Mouse (Mus musculus) MEL (cell line): ENCODE measurements at regions not wholly inside any gene's neighbourhood (a gene's known extent, or its start where the extent isn't known, plus 50 kb on each side); places are given as distances from the start of the nearest gene placed in this dataset.

Source experiments
- DNase-seq: peaks from one replicate; pipeline ENCODE4 v3.0.0; 2011; ENCODE audit warnings: low read depth, low spot score
- H3K27ac ChIP-seq: 2 replicates; pipeline ENCODE4 v1.5.1; 2012; ENCODE audit warnings: low read depth, mild to moderate bottlenecking, control low read depth, low read length, moderate library complexity; ENCODE audit not compliant: control insufficient read depth
- H3K27me3 ChIP-seq, 2 experiments: fragments of 150-350 bp in 1 of 2; sonication (generic) in 1 of 2; 2 replicates each; pipeline ENCODE4 v1.6.1; 2012; ENCODE audit warnings: low read length in 2 of 2, mild to moderate bottlenecking in 2 of 2, improper control_type of control experiment in 1 of 2, moderate library complexity in 1 of 2; ENCODE audit not compliant: insufficient read depth in 2 of 2, control insufficient read depth in 1 of 2
- H3K36me3 ChIP-seq, 2 experiments: 2 replicates each; pipeline ENCODE4 v1.6.1; 2012 to 2014; ENCODE audit warnings: low read length in 2 of 2, improper control_type of control experiment in 1 of 2, inconsistent platforms in 1 of 2, mild to moderate bottlenecking in 1 of 2; ENCODE audit not compliant: insufficient read depth in 2 of 2, control insufficient read depth in 1 of 2
- H3K4me1 ChIP-seq, 2 experiments: fragments of 150-350 bp in 1 of 2; sonication (generic) in 1 of 2; 2 replicates each; pipeline ENCODE4 v1.6.1; 2012; ENCODE audit warnings: low read length in 2 of 2, improper control_type of control experiment in 1 of 2, mild to moderate bottlenecking in 1 of 2; ENCODE audit not compliant: insufficient read depth in 2 of 2, control insufficient read depth in 1 of 2
- H3K4me3 ChIP-seq, 2 experiments: fragments of 150-350 bp in 1 of 2; sonication (generic) in 1 of 2; 2 replicates each; pipeline ENCODE4 v1.5.1; 2012; ENCODE audit warnings: low read depth in 2 of 2, low read length in 2 of 2, mild to moderate bottlenecking in 2 of 2, moderate library complexity in 2 of 2, control low read depth in 1 of 2, improper control_type of control experiment in 1 of 2; ENCODE audit not compliant: control insufficient read depth in 1 of 2, insufficient read depth in 1 of 2
- H3K79me2 ChIP-seq: 2 replicates; pipeline ENCODE4 v1.6.1; 2012; ENCODE audit warnings: mild to moderate bottlenecking, low read length, moderate library complexity; ENCODE audit not compliant: control insufficient read depth, poor library complexity, insufficient read depth
- H3K9ac ChIP-seq: 2 replicates; pipeline ENCODE4 v1.6.1; 2012; ENCODE audit warnings: low read depth, mild to moderate bottlenecking, control low read depth, low read length, moderate library complexity; ENCODE audit not compliant: control insufficient read depth, poor library complexity, severe bottlenecking
- H3K9me3 ChIP-seq: fragments of 150-350 bp; sonication (generic); replicated peaks from 2 replicates; pipeline ENCODE4 v1.6.1; 2012; ENCODE audit warnings: mild to moderate bottlenecking, low read length, improper control_type of control experiment, moderate library complexity; ENCODE audit not compliant: insufficient read depth
- CHD1 ChIP-seq: IDR thresholded peaks from 2 replicates; pipeline ENCODE4 v1.6.1; 2012; ENCODE audit warnings: low read depth, mild to moderate bottlenecking, inconsistent platforms, low read length, improper control_type of control experiment
- CHD2 ChIP-seq: IDR thresholded peaks from 2 replicates; pipeline ENCODE4 v1.6.1; 2011; ENCODE audit warnings: low read length, improper control_type of control experiment
- CTCF ChIP-seq, 3 experiments: IDR thresholded peaks in 2 of 3; conservative IDR thresholded peaks in 1 of 3; 2 replicates each; pipeline ENCODE4 v1.5.1; 2011 to 2012; ENCODE audit warnings: low read length in 3 of 3, low read depth in 2 of 3, mild to moderate bottlenecking in 2 of 3, improper control_type of control experiment in 1 of 3, inconsistent platforms in 1 of 3, mixed read lengths in 1 of 3, moderate library complexity in 1 of 3; ENCODE audit not compliant: control insufficient read depth in 1 of 3, insufficient read depth in 1 of 3, poor library complexity in 1 of 3, severe bottlenecking in 1 of 3
- ELF1 ChIP-seq: IDR thresholded peaks from 2 replicates; pipeline ENCODE4 v1.6.1; 2014; ENCODE audit warnings: low read depth, mild to moderate bottlenecking, inconsistent platforms, low read length, improper control_type of control experiment, moderate library complexity
- EP300 ChIP-seq, 2 experiments: IDR thresholded peaks; 2 replicates each; pipeline ENCODE4 v1.6.1; 2011; ENCODE audit warnings: improper control_type of control experiment in 2 of 2, low read length in 2 of 2, low read depth in 1 of 2, mild to moderate bottlenecking in 1 of 2
- GABPA ChIP-seq: IDR thresholded peaks from 2 replicates; pipeline ENCODE4 v1.6.1; 2012; ENCODE audit warnings: low read depth, mild to moderate bottlenecking, inconsistent platforms, low read length, improper control_type of control experiment, moderate library complexity
- KAT2A ChIP-seq: conservative IDR thresholded peaks from 2 replicates; pipeline ENCODE4 v1.6.1; 2012; ENCODE audit warnings: low read depth, low read length, improper control_type of control experiment, inconsistent platforms
- MAX ChIP-seq: IDR thresholded peaks from 2 replicates; pipeline ENCODE4 v1.6.1; 2011; ENCODE audit warnings: low read length, improper control_type of control experiment
- MAZ ChIP-seq: IDR thresholded peaks from 2 replicates; pipeline ENCODE4 v1.6.1; 2012; ENCODE audit warnings: low read depth, mild to moderate bottlenecking, inconsistent platforms, low read length, improper control_type of control experiment
- MXI1 ChIP-seq: IDR thresholded peaks from 2 replicates; pipeline ENCODE4 v1.6.1; 2011; ENCODE audit warnings: mild to moderate bottlenecking, low read depth, low read length, improper control_type of control experiment
- MYC ChIP-seq: IDR thresholded peaks from 2 replicates; pipeline ENCODE4 v1.6.1; 2011; ENCODE audit warnings: low read depth, mild to moderate bottlenecking, low read length, improper control_type of control experiment, moderate library complexity
- NELFE ChIP-seq: IDR thresholded peaks from 2 replicates; pipeline ENCODE4 v1.6.1; 2011; ENCODE audit warnings: low read depth, low read length, improper control_type of control experiment
- NRF1 ChIP-seq: IDR thresholded peaks from 2 replicates; pipeline ENCODE4 v1.6.1; 2014; ENCODE audit warnings: low read depth, mild to moderate bottlenecking, inconsistent platforms, low read length, improper control_type of control experiment, moderate library complexity; ENCODE audit not compliant: poor library complexity, insufficient read depth, severe bottlenecking
- POLR2A ChIP-seq, 2 experiments: IDR thresholded peaks; 2 replicates each; pipeline ENCODE4 v1.6.1; 2011 to 2012; ENCODE audit warnings: low read length in 2 of 2, mild to moderate bottlenecking in 2 of 2, control low read depth in 1 of 2, improper control_type of control experiment in 1 of 2, low read depth in 1 of 2, moderate library complexity in 1 of 2; ENCODE audit not compliant: control insufficient read depth in 1 of 2, insufficient read depth in 1 of 2, poor library complexity in 1 of 2
- POLR2AphosphoS2 ChIP-seq: IDR thresholded peaks from 2 replicates; pipeline ENCODE4 v1.6.1; 2011; ENCODE audit warnings: low read length, improper control_type of control experiment
- RAD21 ChIP-seq: IDR thresholded peaks from 2 replicates; pipeline ENCODE4 v1.6.1; 2011; ENCODE audit warnings: mild to moderate bottlenecking, low read depth, low read length, improper control_type of control experiment
- RCOR1 ChIP-seq: IDR thresholded peaks from 2 replicates; pipeline ENCODE4 v1.6.1; 2012; ENCODE audit warnings: low read depth, mild to moderate bottlenecking, inconsistent platforms, low read length, improper control_type of control experiment
- SMC3 ChIP-seq: IDR thresholded peaks from 2 replicates; pipeline ENCODE4 v1.6.1; 2011; ENCODE audit warnings: low read depth, low read length, improper control_type of control experiment
- TCF12 ChIP-seq: IDR thresholded peaks from 2 replicates; pipeline ENCODE4 v1.6.1; 2014; ENCODE audit warnings: low read depth, mild to moderate bottlenecking, inconsistent platforms, low read length, improper control_type of control experiment, moderate library complexity
- ZC3H11A ChIP-seq: IDR thresholded peaks from 2 replicates; pipeline ENCODE4 v1.6.1; 2012; ENCODE audit warnings: low read depth, mild to moderate bottlenecking, inconsistent platforms, low read length, improper control_type of control experiment
- ZKSCAN1 ChIP-seq: IDR thresholded peaks from 2 replicates; pipeline ENCODE4 v1.6.1; 2012; ENCODE audit warnings: low read depth, mild to moderate bottlenecking, inconsistent platforms, low read length, improper control_type of control experiment, moderate library complexity

DNA sequence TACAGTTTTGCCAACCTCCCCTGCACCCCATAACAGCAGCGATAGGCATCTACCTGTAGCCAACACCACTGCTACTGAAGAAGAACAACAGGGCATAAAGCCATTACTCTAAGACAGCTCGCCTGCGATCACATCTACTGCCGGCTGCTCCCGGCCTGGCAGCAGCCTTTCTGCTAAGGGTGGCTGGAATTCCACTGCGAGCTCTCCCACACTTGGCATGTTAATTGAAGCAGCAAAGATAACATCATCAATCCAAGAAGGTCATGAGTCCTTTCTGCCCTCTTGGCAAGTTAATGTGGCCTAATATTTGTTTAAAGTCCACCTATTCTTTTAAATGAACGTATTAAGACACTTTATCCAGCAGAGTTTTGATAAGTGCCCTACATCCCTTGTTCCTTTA is 196.1 kb downstream of the Ttc8 start:
- no peaks in the 10 kb centered on the region for H3K79me2 ChIP-seq
- DNase-seq, result no peak
- no peaks in the 10 kb centered on the region; a peak in 1 of 4 replicates for H3K27me3 ChIP-seq
- H3K4me1 ChIP-seq, result no peaks in the 10 kb centered on the region
- no peaks in the 10 kb centered on the region for H3K36me3 ChIP-seq
- no peaks in the 10 kb centered on the region for H3K9me3 ChIP-seq
- H3K4me3 ChIP-seq, result no peak overlapping the region
- no peak overlapping the region for H3K9ac ChIP-seq
- no peak for TF ChIP-seq CHD2
- no peak for TF ChIP-seq CHD1
- no peak for TF ChIP-seq EP300 (IDR thresholded peaks at IDR 0.05; ENCODE audit: low read depth in 1 of 2, low read length in 2 of 2)
- TF ChIP-seq MXI1, result no peak
- no peak for TF ChIP-seq CTCF (IDR thresholded peaks at IDR 0.05 in 2 of 3, conservative IDR thresholded peaks at IDR 0.05 in 1 of 3; ENCODE audit: control insufficient read depth in 1 of 3, insufficient read depth in 1 of 3, low read depth in 2 of 3, low read length in 3 of 3, poor library complexity in 1 of 3, severe bottlenecking in 1 of 3)
- TF ChIP-seq MAZ, result no peak
- TF ChIP-seq MAX, result no peak
- no peak for TF ChIP-seq POLR2AphosphoS2
- no peak for TF ChIP-seq ELF1
- TF ChIP-seq MYC, result no peak
- TF ChIP-seq RCOR1, result no peak
- no peak for TF ChIP-seq GABPA
- no peak for TF ChIP-seq NELFE
- TF ChIP-seq ZC3H11A, result no peak
- TF ChIP-seq RAD21, result no peak
- TF ChIP-seq ZKSCAN1, result no peak
- no peak for TF ChIP-seq POLR2A (IDR thresholded peaks at IDR 0.05; ENCODE audit: control insufficient read depth in 1 of 2, insufficient read depth in 1 of 2, low read depth in 1 of 2, low read length in 2 of 2, poor library complexity in 1 of 2)
- TF ChIP-seq TCF12, result no peak
- TF ChIP-seq NRF1, result no peak
- no peak overlapping the region for H3K27ac ChIP-seq

DNA sequence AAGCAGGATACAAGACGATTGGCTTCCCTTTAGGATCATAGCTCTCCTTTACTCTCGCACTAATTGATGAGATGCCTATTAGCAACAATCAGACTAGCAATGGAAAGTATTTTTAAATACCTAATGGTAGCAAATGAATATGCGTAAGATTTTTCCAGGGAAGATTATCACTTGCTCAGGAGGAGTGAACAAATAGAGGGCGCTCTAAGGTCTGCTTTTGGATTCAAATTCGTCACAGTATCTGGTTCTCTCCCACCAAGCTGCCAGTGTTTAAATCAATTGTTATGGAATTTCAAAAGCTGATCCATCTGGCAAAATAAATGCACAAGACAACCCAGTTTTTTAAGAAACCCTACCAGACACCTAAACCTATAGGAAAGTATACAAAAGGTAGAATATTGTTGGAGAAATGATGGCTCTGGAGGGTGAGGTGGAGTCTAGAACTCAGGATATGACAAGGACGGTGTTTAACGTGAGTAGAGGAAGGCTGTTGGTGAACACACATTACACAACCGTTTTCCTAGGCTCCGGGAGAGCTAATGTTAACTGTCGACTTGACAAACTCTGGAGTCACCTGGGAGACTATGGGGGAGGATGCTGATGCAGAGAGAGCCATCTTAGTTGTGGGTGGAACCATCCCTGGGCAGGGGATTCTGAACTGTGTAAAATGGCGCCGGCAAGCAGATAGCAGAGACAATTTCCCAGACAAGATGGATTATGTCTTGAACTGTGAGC is 198.2 kb downstream of the Ttc8 start:
- no peaks in the 10 kb centered on the region for H3K9me3 ChIP-seq
- H3K9ac ChIP-seq, result no peak overlapping the region
- H3K79me2 ChIP-seq, result no peaks in the 10 kb centered on the region
- TF ChIP-seq ZC3H11A, result peak; percentile 68
- peak; percentile 71 for TF ChIP-seq SMC3
- TF ChIP-seq ELF1, result no peak
- peak in 2 of 3 experiments; percentile 32 to 72; a peak in 3 of 6 replicates for TF ChIP-seq CTCF (IDR thresholded peaks at IDR 0.05 in 2 of 3, conservative IDR thresholded peaks at IDR 0.05 in 1 of 3; ENCODE audit: control insufficient read depth in 1 of 3, insufficient read depth in 1 of 3, low read depth in 2 of 3, low read length in 3 of 3, poor library complexity in 1 of 3, severe bottlenecking in 1 of 3)
- TF ChIP-seq KAT2A, result no peak
- TF ChIP-seq RCOR1, result no peak
- TF ChIP-seq RAD21, result peak; percentile 79
- H3K4me3 ChIP-seq, result no peak overlapping the region
- no peaks in the 10 kb centered on the region; a peak in 1 of 4 replicates for H3K27me3 ChIP-seq
- H3K27ac ChIP-seq, result no peak overlapping the region
- peak; percentile 36 for DNase-seq
- H3K36me3 ChIP-seq, result no peaks in the 10 kb centered on the region
- no peaks in the 10 kb centered on the region for H3K4me1 ChIP-seq
